ENCODE assay signal across 15 mouse cellular contexts in genomic region chr1:138021962-138022917, GRCm38 (mm10).
A peak's percentile ranks its signal among the peaks of the same experiment; 100 is the strongest.
DNase-seq lines count a peak whose midpoint lies in the region; ATAC-seq and TF ChIP-seq lines count a peak whose summit lies in the region.
"Had no signal": no experiment of that assay in that cellular context is flagged by ENCODE, and none has a peak within 500 bp of the region (broad histone marks: within the 10 kb centered on the region; RNA-seq: fewer than 3 reads in every experiment).

No protein-coding gene starts in this region.

- ATAC-seq in forebrain, embryonic 13.5 days, result peak; percentile 91
- ATAC-seq in limb, embryonic 13.5 days (ENCODE audit: low FRiP score, low read depth), result peak; percentile 76
- ATAC-seq: intestine, embryonic 16.5 days had no signal

- DNase-seq in brain, embryonic 14.5 days (ENCODE audit: low read depth), result peak; percentile 84
- DNase-seq in embryo, embryonic 10 days (ENCODE audit: low spot score), result peak; percentile 63
- DNase-seq in layer of hippocampus, adult 18-20 months (ENCODE audit: low spot score in 2 of 2), result no peak
- DNase-seq in layer of hippocampus, postnatal 14 days (ENCODE audit: low spot score in 2 of 2), result no peak
- no peak for DNase-seq in frontal cortex, adult 2 months (ENCODE audit: extremely low spot score in 1 of 2, low spot score in 1 of 2)
- no peak for DNase-seq in kidney, adult 8-10 months
- DNase-seq: adrenal gland, postnatal 25 days; cerebellum, adult 11 months; gastrocnemius, postnatal 25 days; lung, embryonic 14.5 days; right cerebral cortex, adult 18-20 months; thymus, adult 2 months had no signal

- H3K4me2 ChIP-seq in forebrain, embryonic 13.5 days, result no peak overlapping the region
- H3K4me2 ChIP-seq in limb, embryonic 13.5 days (replicated peaks), result peak overlapping the region; percentile 12; the same call in 1 of the 2 replicates
- H3K4me2 ChIP-seq: lung, embryonic 14.5 days had no signal

- H3K4me1 ChIP-seq in forebrain, embryonic 13.5 days, result peaks cover 16% of the 10 kb centered on the region; the same call in 1 of the 2 replicates
- H3K4me1 ChIP-seq in limb, embryonic 13.5 days, result peaks cover 23% of the 10 kb centered on the region

- no peak overlapping the region for H3K9ac ChIP-seq in forebrain, embryonic 13.5 days
- H3K9ac ChIP-seq in limb, embryonic 13.5 days, result no peak overlapping the region
- H3K9ac ChIP-seq: lung, embryonic 14.5 days had no signal

- 32% methylated on average over 11 of the region's 11 CpGs for WGBS in forebrain, embryonic 13.5 days
- 31% methylated on average over 11 of the region's 11 CpGs for WGBS in limb, embryonic 13.5 days

- no peaks in the 10 kb centered on the region for H3K9me3 ChIP-seq in forebrain, embryonic 13.5 days (replicated peaks)
- no peaks in the 10 kb centered on the region for H3K9me3 ChIP-seq in limb, embryonic 13.5 days

- H3K36me3 ChIP-seq in forebrain, embryonic 13.5 days (ENCODE audit: poor library complexity, severe bottlenecking), result no peaks in the 10 kb centered on the region
- H3K36me3 ChIP-seq in limb, embryonic 13.5 days, result no peaks in the 10 kb centered on the region

- no peak for TF ChIP-seq CTCF in brain, embryonic 14.5 days (IDR thresholded peaks at IDR 0.05; ENCODE audit: borderline replicate concordance, extremely low read depth, insufficient read depth, insufficient read length)

- no peaks in the 10 kb centered on the region for H3K27me3 ChIP-seq in forebrain, embryonic 13.5 days
- H3K27me3 ChIP-seq in limb, embryonic 13.5 days, result no peaks in the 10 kb centered on the region

- no peak overlapping the region for H3K4me3 ChIP-seq in forebrain, embryonic 13.5 days
- no peak overlapping the region for H3K4me3 ChIP-seq in limb, embryonic 13.5 days

- peak overlapping the region; percentile 32; the same call in 1 of the 2 replicates for H3K27ac ChIP-seq in forebrain, embryonic 13.5 days
- 0 out of 2 replicates have a peak overlapping the region, but pooled peaks have one; percentile 1 for H3K27ac ChIP-seq in limb, embryonic 13.5 days

- no peak for TF ChIP-seq POLR2A in brain, embryonic 14.5 days (IDR thresholded peaks at IDR 0.05; ENCODE audit: borderline replicate concordance, extremely low read depth, insufficient read depth, insufficient read length, poor library complexity, severe bottlenecking)

Comparison
In these comparisons a context has a peak if more than half of its experiments do, and no peak if none do; other contexts are left out.
1. DNase-seq: peak in brain, embryonic 14.5 days (single experiment) and embryo, embryonic 10 days (single experiment); none in layer of hippocampus, adult 18-20 months (0 of 2), layer of hippocampus, postnatal 14 days (0 of 2), frontal cortex, adult 2 months (0 of 2) and kidney, adult 8-10 months (0 of 2).